Mouse (Mus musculus): ENCODE results near the gene Ift46.

The Ift46 gene
- long read RNA-seq, experiment 1, full-length matches to known transcripts, result 22 of 27 reads
- long read RNA-seq, experiment 1, partial matches to known transcripts, result 2 of 27 reads
- long read RNA-seq, experiment 1, other reads (novel, unspliced or antisense), result 3 of 27 reads
- long read RNA-seq, experiment 2, full-length matches to known transcripts, result 13 of 14 reads
- long read RNA-seq, experiment 2, partial matches to known transcripts, result 0 of 14 reads
- long read RNA-seq, experiment 2, other reads (novel, unspliced or antisense), result 1 of 14 reads

DNA sequence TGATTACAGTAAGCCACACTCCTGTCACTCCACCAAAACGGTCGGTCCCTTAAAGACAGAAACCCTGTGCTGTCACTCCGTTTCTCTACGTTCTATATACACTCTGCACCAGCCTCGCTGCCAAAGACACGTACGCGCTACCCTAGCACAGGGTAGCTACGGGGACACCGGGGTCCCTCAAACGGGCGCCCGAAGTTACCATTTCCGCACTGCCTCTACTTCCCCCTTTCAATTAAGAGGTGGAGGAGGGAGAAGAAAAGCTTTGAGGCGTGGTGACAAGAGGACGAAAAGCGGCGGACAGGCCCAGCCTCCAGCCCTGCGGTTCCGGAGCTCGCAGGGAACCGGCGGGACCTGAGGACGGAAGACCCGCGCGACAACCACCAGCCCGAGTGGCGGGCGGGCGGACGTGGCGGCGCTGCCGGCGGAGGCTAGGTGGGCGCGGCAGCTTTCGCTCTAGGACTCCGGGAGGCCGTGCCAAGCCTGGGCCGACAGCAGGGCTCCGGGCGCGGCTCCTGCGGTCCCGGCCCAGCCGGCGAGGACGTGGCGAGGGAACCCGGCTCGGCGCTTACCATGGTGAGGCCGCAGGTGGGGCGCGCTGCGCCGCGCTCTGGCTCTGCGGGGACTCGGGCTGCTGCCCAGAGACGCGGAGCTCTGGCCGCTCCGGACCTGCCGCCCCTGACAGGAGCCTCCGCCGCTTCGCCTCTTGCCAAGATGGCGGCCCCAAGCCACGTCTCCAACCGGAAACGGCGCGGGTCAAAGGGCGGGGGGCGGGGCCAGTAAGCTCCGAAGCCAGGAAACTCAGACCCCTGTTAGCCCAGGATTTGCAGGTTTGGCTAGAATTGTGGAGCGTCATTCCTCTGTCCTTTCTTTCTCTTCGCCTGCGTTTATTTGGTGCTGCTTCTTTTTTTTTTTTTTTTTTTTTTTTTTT is at the start of gene Ift46, which contains the start of gene Arcn1:
Gene Ift46, plus strand, starts transcription at position 808 of the 928 bp plus-strand sequence.
Gene Arcn1, minus strand, starts transcription at position 745 of the 928 bp plus-strand sequence.
- intact Hi-C loops (cut with DNase I), result no loop called here

DNA sequence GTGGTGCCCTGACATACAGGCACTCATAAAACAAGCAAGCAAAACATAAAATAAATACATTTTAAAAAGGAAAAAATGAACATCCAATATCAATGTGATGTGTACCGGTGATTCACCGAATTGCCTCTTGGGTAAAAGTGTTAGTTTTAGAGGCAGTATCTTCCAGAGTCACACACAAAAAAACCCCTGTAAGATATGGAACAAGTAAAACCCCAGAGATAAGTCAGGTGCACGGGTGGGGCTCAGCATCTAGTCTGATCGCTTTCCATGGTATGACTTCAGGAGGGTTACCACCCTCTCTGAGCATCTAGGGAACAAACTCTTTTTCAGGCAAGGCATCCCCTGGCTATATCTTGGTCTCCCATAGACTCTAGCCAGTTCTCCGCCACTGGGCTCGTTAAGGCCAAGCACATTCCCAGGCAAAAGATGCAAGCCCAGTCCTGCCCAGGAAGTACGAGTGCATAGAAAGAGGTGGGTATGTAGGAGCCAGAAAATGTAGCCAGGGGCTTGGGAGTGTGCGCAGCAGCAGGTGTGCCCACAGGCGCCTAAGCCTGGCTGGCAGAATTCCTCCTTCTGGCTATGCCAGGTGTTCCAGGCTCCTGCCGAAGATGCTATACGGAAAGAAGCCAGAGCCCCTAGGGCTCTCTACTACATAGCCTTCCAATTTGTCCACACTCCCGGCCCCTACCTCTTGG is 48.6 kb upstream of the Ift46 start:
- intact Hi-C loops (cut with DNase I), result no loop called here

DNA sequence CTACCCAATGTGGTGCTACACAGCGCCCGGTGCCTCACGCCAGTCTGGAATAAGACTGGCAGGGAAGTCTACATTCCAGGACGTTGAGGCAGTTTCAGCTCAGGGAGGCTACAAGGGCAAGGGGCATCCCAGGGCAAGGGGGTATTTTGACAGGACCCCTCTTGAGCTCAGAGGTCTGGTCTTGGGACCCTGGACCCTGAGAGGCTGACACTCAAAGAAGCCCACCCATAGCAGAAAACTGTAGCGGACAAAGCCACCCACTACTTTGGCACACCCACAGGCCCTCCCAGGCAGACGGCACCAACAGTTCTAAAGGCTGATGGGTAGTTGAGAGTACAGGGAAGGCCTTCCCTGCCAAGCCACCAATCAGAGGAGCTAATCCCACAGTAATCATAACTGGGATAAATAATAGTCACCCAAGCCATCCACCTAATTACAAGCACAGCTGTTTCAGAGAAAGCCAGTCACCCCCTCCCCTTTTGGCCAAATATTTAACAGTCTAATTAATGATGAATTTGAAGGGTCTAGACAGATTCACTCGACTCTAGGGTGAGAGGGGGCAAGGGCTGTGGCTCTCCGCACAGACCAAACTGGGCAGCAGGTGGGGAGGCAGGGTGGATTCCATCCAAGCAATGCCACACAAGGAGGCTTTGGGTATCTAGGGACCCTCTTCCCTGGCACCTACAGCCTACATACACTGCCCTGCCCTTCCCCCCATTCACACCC is 47.9 kb upstream of the Ift46 start:
- intact Hi-C loops (cut with DNase I), result no loop called here

DNA sequence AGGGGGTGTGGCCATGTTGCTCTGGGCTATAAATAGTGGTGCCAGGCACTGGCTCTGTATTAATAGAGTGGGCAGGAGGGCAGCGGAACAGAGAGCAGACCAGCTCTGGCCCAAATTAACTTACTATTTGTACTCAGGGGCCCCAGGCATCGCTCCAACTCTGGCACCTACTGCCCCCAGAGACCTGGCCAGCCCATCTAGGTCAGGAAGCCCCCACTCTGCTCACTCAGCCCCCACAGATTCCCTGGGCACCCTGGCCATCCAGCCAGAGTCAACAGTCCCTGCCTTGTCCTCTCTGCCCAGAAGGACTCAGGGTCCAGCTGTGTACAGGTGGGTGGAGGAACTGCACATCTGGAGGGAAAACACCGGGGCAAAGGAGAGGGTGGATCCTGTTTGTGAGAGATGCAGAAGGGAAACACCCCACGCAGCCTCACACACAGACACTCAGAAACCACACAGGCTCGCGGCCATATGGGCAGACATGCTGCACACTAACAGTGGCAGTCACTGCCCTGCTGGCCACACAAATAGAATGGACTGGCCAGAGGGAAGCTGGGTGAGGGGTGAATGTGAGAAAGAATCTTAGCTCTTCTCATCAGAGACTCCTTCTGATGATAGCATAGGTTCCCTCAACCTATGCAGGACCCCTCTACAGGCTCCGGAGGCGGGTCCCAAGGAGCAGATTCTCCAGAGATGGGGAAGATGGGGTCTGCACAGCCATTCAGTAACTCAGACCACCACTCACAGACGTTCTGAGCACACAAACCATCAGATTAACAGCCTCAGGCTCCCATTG is 47.2 kb upstream of the Ift46 start:
- intact Hi-C loops (cut with DNase I), result no loop called here

DNA sequence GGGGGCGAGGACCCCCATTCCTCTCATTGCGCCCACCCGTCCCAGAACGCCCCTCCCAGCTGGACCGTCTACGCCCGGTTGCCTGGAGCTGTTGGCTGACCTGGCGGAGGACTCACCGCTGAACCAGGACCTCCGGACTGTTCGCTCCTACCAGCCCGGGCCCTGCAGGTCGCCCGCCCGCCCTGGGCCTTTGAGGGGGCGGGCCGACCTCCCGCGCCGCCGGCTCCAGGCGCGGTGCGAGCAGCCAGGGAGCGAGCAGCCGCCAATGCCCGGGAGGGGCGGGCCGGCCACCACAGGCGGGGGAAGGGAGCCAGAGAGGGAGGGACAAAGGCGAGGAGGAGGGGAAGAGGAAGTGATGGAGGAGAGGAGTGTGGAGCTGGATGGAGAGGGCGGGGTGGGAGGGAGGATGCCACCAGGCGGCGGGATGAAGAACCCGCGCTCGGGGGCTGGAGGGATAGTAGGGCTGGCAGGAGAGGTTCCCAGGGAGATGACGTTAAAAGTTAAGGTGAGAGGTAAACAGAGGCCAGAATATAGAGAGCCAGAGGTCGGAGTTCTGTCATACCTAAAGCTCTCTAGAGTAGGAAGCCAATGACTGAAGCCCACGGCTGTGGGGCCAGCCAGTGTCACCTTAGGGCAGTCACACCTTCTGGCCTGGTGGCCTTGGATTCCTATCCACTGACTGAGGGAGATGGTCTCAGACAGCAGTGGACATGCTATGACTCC is 46.4 kb upstream of the Ift46 start:
- intact Hi-C loops (cut with DNase I), result no loop called here

DNA sequence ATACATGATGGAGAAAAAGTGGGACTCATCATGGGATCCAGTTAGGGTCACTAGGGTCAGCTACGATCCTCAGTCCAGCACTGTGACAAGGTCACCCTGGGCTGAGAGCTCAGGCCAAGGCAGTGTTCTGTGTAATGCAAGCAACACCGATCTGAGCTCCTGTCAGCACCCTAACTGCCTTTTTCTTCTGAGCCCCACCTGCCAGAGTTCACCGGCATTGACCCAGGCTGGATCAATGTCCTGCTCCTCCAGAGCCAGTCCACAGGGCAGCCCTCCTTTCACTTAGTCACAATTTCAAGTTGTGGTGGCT is 45.9 kb upstream of the Ift46 start:
- intact Hi-C loops (cut with DNase I), result no loop called here

DNA sequence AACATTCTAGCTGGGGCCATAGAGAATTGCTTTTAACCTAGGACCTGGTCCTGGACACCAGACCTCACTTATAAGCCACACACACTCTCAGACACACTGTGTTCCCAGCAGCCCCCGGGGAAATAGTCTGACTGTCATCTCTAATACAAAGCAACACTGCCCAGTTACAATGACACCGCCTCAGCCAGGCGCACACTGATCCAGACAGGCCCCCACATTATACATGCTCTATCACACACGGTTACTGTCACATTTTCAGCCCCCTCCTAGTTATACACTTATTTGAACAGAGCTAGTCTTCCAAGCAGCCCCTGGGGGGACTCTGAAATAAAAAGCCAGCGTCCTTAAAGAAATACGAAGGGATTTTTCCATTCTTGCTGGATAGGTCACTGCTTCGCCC is 45.1 kb upstream of the Ift46 start:
- intact Hi-C loops (cut with DNase I), result no loop called here

DNA sequence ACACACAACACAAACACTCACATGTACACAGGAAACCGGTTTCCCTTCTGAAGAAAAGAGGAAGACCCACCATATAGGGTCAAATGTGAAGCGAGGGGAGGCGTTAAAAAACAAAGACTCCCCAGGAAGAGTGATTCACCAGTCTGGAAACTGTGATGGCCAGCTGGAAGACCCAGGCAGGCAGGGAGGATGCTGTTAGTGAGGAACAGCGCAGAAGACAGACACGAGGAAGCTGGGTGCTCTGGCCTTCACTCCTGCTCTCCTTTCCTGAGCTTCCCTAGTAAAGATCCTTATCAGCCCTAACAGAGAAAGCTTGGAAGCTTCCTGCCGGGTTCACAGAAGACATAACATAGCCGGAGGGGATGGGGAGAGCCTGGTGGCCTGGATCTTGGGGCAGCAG is 44.7 kb upstream of the Ift46 start:
- intact Hi-C loops (cut with DNase I), result no loop called here

DNA sequence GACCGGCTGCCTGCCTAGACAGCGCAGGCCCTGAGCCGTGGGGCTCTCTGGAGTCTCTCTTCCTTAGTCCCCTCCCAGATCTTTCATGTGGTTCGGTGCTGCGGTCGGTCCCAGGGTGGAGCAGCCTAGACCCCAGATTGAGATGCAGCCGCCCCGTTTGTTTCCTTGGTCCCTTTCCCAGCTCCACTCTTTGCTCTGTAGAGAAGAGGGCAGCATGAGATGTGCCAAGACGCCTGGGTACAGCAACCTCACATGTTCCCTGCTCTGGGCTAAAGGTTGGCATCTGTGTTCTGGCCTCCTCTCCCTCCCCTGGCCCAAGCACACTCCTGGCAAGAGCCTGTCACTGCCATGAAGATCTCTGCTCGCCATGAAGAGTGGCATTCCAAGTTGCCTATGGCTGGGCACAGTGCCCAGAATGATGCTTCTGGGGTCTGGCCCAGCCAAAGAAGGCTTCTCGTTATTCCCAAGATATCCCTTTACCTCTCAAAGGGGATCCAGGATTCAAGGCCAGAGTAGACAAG is 44.1 kb upstream of the Ift46 start:
- intact Hi-C loops (cut with DNase I), result no loop called here

DNA sequence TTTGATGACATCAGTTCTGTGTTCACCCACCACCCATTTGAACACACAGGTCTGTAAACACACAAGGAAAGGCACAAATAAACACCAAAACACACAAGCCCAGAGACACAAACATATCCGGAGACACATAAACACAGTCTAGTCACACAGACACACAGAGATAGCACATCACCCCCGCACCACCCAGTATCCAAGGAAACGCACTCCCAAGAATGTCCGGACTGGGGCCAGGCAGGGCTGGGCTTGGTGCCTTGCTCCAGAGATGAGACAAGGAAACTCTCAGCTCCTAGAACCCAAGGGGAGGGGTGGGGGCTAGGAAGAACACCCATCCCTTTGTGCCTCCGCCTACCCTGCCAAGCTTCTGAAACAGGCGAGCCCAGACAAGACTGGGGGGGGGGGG is 43.5 kb upstream of the Ift46 start:
- intact Hi-C loops (cut with DNase I), result no loop called here

DNA sequence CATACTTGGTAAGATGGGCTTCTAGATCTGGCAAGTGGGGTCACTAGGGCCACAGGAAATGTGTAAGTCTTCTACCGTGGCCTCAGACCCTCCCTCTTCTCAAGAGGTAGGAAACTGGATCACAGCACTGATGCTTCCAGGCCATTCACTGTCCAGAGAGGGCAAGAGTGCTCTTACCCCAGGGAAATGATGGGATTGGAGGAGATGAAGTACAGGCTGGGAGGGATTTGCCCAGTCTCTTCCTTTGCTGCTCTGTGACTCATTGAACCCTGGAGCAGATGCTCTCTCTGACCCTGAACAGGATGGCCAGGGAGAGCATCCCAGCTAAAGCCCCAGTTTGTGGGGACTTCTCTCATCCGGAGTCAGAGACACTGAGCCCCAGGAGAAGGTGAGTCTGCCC is 43.0 kb upstream of the Ift46 start:
- intact Hi-C loops (cut with DNase I), result no loop called here

DNA sequence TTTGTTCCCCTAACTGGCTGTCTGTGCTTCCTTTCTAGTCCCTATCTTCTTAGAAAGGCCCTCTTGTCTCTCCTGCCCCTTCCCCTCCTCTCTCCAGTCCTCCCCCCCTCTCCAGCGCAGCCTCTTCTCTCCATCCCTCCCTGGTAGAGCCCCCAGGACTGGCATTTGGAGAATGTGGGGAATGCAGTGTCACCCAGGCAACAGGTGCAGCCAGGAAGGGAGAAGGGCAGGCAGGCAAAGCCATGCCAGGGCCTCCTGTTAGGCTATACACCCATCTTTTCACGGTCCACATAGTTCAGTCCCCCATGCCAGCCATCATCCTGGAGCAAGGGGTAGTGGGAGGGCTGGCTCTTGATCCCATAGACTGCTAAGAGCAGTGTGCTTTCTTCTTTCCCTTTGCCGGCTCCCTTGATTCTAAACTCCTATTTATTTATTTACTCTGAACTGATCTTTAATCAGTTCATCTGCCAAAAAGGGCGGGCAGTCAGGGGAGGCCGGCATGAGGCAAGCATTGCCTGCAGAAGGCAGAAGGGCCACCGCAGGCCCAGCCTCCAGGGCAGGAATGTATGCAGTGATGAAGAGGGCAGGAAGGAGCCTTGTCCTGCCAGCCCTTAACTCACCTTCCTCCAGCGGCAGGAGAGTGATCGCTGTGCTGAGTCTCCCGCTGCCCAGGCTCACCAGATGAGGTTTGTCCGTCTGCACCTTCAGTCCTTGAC is 41.1 kb upstream of the Ift46 start:
- intact Hi-C loops (cut with DNase I), result no loop called here

DNA sequence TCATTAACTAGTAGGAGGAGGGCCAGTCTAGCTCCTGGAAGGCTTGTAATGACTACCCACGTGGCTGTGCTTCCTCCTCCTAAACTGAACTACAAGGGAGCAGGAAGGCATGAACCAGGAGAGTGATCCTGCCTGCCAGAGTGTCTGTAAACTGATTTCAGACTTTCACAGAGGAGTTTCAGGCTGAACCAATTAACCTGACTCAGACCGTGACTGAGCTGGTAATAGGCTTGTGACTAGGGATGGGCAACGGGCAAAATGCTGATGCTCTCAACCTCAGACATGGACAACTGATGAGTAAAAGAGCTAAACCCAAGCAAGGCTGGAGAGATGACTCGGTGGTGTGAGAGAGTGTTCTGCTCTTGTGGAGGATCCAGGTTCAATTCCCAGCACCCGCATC is 40.3 kb upstream of the Ift46 start:
- intact Hi-C loops (cut with DNase I), result no loop called here

DNA sequence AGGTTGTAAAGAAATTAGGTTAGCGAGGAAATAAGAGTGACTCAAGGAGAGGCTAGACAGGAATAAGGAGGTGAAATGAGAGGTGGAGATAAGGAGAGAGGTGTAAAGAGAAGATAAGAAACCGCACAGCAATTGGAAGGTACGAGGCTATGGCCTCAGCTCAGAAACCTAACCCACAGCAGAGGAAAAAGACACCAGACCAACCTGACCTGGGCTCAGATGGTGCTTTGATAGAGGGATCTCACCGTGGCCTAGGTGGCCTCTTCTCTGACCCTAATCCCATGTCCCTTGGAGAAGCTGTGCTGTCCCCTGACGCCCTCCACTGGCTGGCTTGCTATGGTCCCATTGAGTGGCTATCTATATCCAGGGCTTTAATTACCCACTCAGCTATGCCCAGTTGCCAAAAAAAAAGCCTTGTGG is 35.6 kb upstream of the Ift46 start:
- intact Hi-C loops (cut with DNase I), result no loop called here

DNA sequence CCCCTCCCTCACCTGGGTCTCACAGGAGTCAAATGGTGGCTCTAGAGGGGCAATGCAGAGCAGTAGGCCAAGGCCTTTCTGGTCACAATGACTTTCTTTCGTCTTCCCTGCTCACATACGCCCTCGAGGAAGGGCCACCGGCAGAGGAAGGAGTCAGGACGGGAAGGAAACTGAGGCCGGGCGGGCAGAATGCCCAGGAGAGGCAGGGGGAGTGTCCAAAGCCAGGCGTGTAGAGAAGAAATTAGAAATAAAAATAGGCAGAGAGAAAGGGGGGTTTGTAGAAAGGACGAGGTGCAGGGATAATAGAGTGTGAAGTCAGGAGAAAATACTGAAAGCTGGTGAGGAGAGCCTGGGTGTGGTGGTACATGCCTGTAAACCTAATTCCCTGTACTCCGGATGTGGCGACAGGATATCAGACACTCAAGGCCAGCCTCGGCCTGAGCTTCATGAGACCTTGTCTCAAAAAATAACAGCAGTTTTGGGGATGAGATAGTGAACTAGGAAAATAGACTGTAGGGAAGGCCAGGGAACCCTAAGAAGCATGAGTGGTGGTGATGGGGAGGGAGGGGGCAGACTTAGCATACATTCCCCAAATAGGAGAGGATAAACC is 34.7 kb upstream of the Ift46 start:
- intact Hi-C loops (cut with DNase I), result no loop called here

DNA sequence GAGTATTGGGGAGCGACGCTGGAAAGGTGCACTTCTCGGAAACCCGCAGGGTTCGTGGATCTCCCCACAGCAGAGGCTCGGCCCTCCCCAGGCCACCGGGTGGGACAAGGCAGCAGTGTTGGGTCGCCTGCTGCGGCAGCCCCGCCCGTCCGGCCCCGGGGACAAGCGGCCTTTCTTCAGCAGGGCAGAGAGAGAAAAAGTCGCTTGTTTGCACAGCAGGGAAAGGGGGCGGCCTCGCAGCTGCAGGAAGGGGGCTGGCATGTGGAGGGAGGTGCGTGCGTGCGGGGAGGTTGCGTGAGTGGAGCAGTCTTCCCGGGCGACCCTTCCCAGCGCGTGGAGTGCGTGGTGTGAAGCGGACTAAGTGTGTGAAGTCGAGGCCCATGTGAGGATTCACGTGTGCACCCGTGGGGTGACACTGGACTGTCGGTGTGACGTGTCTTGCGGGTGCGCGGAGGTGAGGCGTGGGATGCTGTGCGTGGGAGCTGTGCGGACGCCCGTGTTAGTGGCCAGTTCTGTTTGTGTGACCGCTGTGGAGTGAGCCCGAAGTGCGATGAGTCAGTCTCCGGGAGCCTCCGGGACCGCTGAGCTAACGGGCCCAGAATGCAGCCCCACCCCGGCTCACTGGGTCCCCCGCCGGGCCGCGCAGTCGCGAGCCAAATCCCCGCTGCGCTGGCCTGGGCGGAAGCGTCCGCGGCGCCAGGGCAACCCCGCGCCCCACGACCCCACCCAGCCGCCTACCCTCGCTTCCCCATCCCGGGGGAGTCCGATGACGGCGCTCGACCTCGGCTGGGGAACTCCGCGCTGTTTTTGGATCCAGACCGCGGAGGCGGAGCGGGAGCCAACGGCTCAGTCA is 33.8 kb upstream of the Ift46 start:
- intact Hi-C loops (cut with DNase I), result no loop called here
